ENCODE assay signal across 22 mouse cellular contexts in genomic region chrX:73969729-73970128, GRCm38 (mm10). TPM values are rescaled to one million over a fixed set of nuclear protein-coding genes. Genes with fewer than 3 reads are reported as not detected.
A peak's percentile ranks its signal among the peaks of the same experiment; 100 is the strongest.
DNase-seq lines count a peak whose midpoint lies in the region; ATAC-seq and TF ChIP-seq lines count a peak whose summit lies in the region.
"Had no signal": no experiment of that assay in that cellular context is flagged by ENCODE, and none has a peak within 500 bp of the region (broad histone marks: within the 10 kb centered on the region; RNA-seq: fewer than 3 reads in every experiment).

No protein-coding gene starts in this region.

- H3K9me3 ChIP-seq in liver, embryonic 11.5 days (ENCODE audit: control insufficient read depth, low read length): no peaks in the 10 kb centered on the region
- H3K9me3 ChIP-seq in liver, postnatal 0 days (ENCODE audit: low read length): no peaks in the 10 kb centered on the region
- H3K9me3 ChIP-seq in hindbrain, embryonic 10.5 days: no peaks in the 10 kb centered on the region
- H3K9me3 ChIP-seq: embryonic facial prominence, embryonic 15.5 days; heart, embryonic 10.5 days; hindbrain, embryonic 12.5 days; limb, embryonic 15.5 days; midbrain, embryonic 12.5 days had no signal

- peaks cover 9% of the 10 kb centered on the region for H3K27me3 ChIP-seq in liver, embryonic 11.5 days (replicated peaks; ENCODE audit: control insufficient read depth, insufficient read depth, low read length)
- no peaks in the 10 kb centered on the region for H3K27me3 ChIP-seq in liver, postnatal 0 days (ENCODE audit: insufficient read depth, low read length)
- H3K27me3 ChIP-seq in hindbrain, embryonic 10.5 days (ENCODE audit: insufficient read depth, poor library complexity, severe bottlenecking): no peaks in the 10 kb centered on the region; the same call in 1 of the 2 replicates
- H3K27me3 ChIP-seq: embryonic facial prominence, embryonic 15.5 days; hindbrain, embryonic 12.5 days; midbrain, embryonic 12.5 days had no signal

- peaks cover 6% of the 10 kb centered on the region for H3K4me1 ChIP-seq in liver, embryonic 11.5 days (replicated peaks; ENCODE audit: control insufficient read depth, insufficient read depth, low read length)
- peaks cover 9% of the 10 kb centered on the region for H3K4me1 ChIP-seq in liver, postnatal 0 days (ENCODE audit: insufficient read depth)
- peaks cover 7% of the 10 kb centered on the region for H3K4me1 ChIP-seq in hindbrain, embryonic 10.5 days (replicated peaks)
- H3K4me1 ChIP-seq: embryonic facial prominence, embryonic 15.5 days; hindbrain, embryonic 12.5 days; limb, embryonic 15.5 days had no signal

- peak; percentile 53 for ATAC-seq in liver, embryonic 11.5 days (replicated peaks; ENCODE audit: low FRiP score)
- ATAC-seq in liver, postnatal 0 days: no peak
- no peak for ATAC-seq in megakaryocyte progenitor cell, adult 5-6 weeks (replicated peaks; ENCODE audit: poor library complexity)
- ATAC-seq: intestine, postnatal 0 days had no signal

- peak overlapping the region; percentile 41 for H3K4me2 ChIP-seq in liver, embryonic 11.5 days
- H3K4me2 ChIP-seq in liver, postnatal 0 days (ENCODE audit: low read depth, low read length): peak overlapping the region; percentile 35; the same call in 1 of the 2 replicates
- H3K4me2 ChIP-seq: embryonic facial prominence, embryonic 15.5 days; hindbrain, embryonic 12.5 days; limb, embryonic 15.5 days; midbrain, embryonic 12.5 days had no signal

- WGBS in liver, embryonic 11.5 days: 49% methylated on average over 2 of the region's 2 CpGs
- 63% methylated on average over 2 of the region's 2 CpGs for WGBS in liver, postnatal 0 days (ENCODE audit: insufficient replicate concordance)
- WGBS in hindbrain, embryonic 10.5 days: 87% methylated on average over 2 of the region's 2 CpGs

- H3K36me3 ChIP-seq in liver, embryonic 11.5 days (ENCODE audit: control insufficient read depth, insufficient read depth, low read length): no peaks in the 10 kb centered on the region
- no peaks in the 10 kb centered on the region for H3K36me3 ChIP-seq in liver, postnatal 0 days (replicated peaks; ENCODE audit: insufficient read depth, low read length)
- peaks cover under 1% of the 10 kb centered on the region; the same call in 1 of the 2 replicates for H3K36me3 ChIP-seq in hindbrain, embryonic 10.5 days
- H3K36me3 ChIP-seq: embryonic facial prominence, embryonic 15.5 days; heart, embryonic 10.5 days; hindbrain, embryonic 12.5 days; limb, embryonic 15.5 days; midbrain, embryonic 12.5 days had no signal

- peak; percentile 86 for TF ChIP-seq EP300 in liver, postnatal 0 days (IDR thresholded peaks at IDR 0.05; ENCODE audit: low read depth)

- peak; percentile 9 for DNase-seq in cerebellum, adult 11-12 months
- no peak for DNase-seq in cerebellum, adult 11 months
- peak; percentile 65 for DNase-seq in c-Kit-positive CD71-positive TER-119-negative erythroid progenitor cells, embryonic 14.5 days (ENCODE audit: low read depth)
- DNase-seq in liver, embryonic 11.5 days (ENCODE audit: low spot score): no peak
- no peak for DNase-seq in liver, postnatal 0 days
- DNase-seq in hindbrain, embryonic 10.5 days (ENCODE audit: low spot score): no peak
- DNase-seq in gastrocnemius, postnatal 25 days: no peak
- DNase-seq: cerebellum, adult 9-11 months; gastrocnemius, adult 2 months; heart, postnatal 10 days; kidney, postnatal 4 days; left cerebral cortex, postnatal 4 days had no signal

- TF ChIP-seq CTCF in liver, postnatal 0 days (IDR thresholded peaks at IDR 0.05; ENCODE audit: low read depth): no peak

- H3K4me3 ChIP-seq in liver, embryonic 11.5 days (ENCODE audit: low read depth, low read length): no peak overlapping the region
- no peak overlapping the region for H3K4me3 ChIP-seq in liver, postnatal 0 days (ENCODE audit: low read depth, low read length)
- no peak overlapping the region for H3K4me3 ChIP-seq in hindbrain, embryonic 10.5 days
- H3K4me3 ChIP-seq: embryonic facial prominence, embryonic 15.5 days; gastrocnemius, adult 2 months; heart, embryonic 10.5 days; hindbrain, embryonic 12.5 days; left cerebral cortex, adult 2 months; limb, embryonic 15.5 days; midbrain, embryonic 12.5 days had no signal

- H3K9ac ChIP-seq in liver, embryonic 11.5 days (ENCODE audit: low read depth, low read length): no peak overlapping the region
- no peak overlapping the region; the same call in 1 of the 2 replicates for H3K9ac ChIP-seq in liver, postnatal 0 days (replicated peaks)
- H3K9ac ChIP-seq: embryonic facial prominence, embryonic 15.5 days; hindbrain, embryonic 12.5 days; limb, embryonic 15.5 days; midbrain, embryonic 12.5 days had no signal

- H3K27ac ChIP-seq in liver, embryonic 11.5 days (ENCODE audit: low read depth, low read length): peak overlapping the region; percentile 84
- H3K27ac ChIP-seq in liver, postnatal 0 days (ENCODE audit: low read depth): peak overlapping the region; percentile 99
- H3K27ac ChIP-seq in hindbrain, embryonic 10.5 days: no peak overlapping the region
- H3K27ac ChIP-seq: embryonic facial prominence, embryonic 15.5 days; gastrocnemius, adult 2 months; heart, embryonic 10.5 days; hindbrain, embryonic 12.5 days; left cerebral cortex, adult 2 months; limb, embryonic 15.5 days; macrophage; midbrain, embryonic 12.5 days; stomach, postnatal 0 days had no signal

RNA-seq across cellular contexts. Expression of gene Hcfc1, which starts 3.6 kb away (rescaled TPM):
- 68.6 and 72.8 TPM in 2 replicates for polyA plus RNA-seq in liver, embryonic 11.5 days (2014; fragmentation: Nextera tagmentation; extraction: Ambion mirVana)
- polyA plus RNA-seq in liver, postnatal 0 days (2015; fragmentation: Nextera tagmentation; extraction: Ambion mirVana): 14.6 and 16.4 TPM in 2 replicates
- polyA plus RNA-seq in hindbrain, embryonic 10.5 days (2016; fragmentation: Nextera tagmentation; extraction: Ambion mirVana): 77.2 and 77.7 TPM in 2 replicates
- 125 and 129 TPM in 2 replicates for total RNA-seq in megakaryocyte progenitor cell, adult 5-6 weeks (2015)
- total RNA-seq in megakaryocyte progenitor cell, adult 5-6 weeks (2017): 52.3 and 61.8 TPM in 2 replicates
- 10 to 100 TPM; 26.0 to 35.7 TPM for total RNA-seq in gastrocnemius, postnatal 25 days (2021)

RNA-seq across cellular contexts. Expression of gene Renbp, which starts 39.1 kb away (rescaled TPM):
- 30.3 and 32.5 TPM in 2 replicates for polyA plus RNA-seq in liver, embryonic 11.5 days (2014; fragmentation: Nextera tagmentation; extraction: Ambion mirVana)
- polyA plus RNA-seq in liver, postnatal 0 days (2015; fragmentation: Nextera tagmentation; extraction: Ambion mirVana): 22.3 and 22.6 TPM in 2 replicates
- 20.6 and 25.8 TPM in 2 replicates for polyA plus RNA-seq in hindbrain, embryonic 10.5 days (2016; fragmentation: Nextera tagmentation; extraction: Ambion mirVana)
- total RNA-seq in megakaryocyte progenitor cell, adult 5-6 weeks (2015): 7.5 and 7.6 TPM in 2 replicates
- total RNA-seq in megakaryocyte progenitor cell, adult 5-6 weeks (2017): 17.6 and 33.4 TPM in 2 replicates
- total RNA-seq in gastrocnemius, postnatal 25 days (2021): 1 to 10 TPM; 1.7 to 2.5 TPM

RNA-seq across cellular contexts. Expression of gene Naa10, which starts 48.0 kb away (rescaled TPM):
- 210 TPM in 2 replicates for polyA plus RNA-seq in liver, embryonic 11.5 days (2014; fragmentation: Nextera tagmentation; extraction: Ambion mirVana)
- 48.9 and 51.8 TPM in 2 replicates for polyA plus RNA-seq in liver, postnatal 0 days (2015; fragmentation: Nextera tagmentation; extraction: Ambion mirVana)
- 148 and 159 TPM in 2 replicates for polyA plus RNA-seq in hindbrain, embryonic 10.5 days (2016; fragmentation: Nextera tagmentation; extraction: Ambion mirVana)
- 115 and 125 TPM in 2 replicates for total RNA-seq in megakaryocyte progenitor cell, adult 5-6 weeks (2015)
- 169 and 186 TPM in 2 replicates for total RNA-seq in megakaryocyte progenitor cell, adult 5-6 weeks (2017)
- total RNA-seq in gastrocnemius, postnatal 25 days (2021): 10 to 100 TPM; 59.1 to 60.5 TPM

RNA-seq across cellular contexts. Expression of gene Arhgap4, which starts 48.1 kb away (rescaled TPM):
- polyA plus RNA-seq in liver, embryonic 11.5 days (2014; fragmentation: Nextera tagmentation; extraction: Ambion mirVana): 10.2 and 12.9 TPM in 2 replicates
- 5.1 and 5.2 TPM in 2 replicates for polyA plus RNA-seq in liver, postnatal 0 days (2015; fragmentation: Nextera tagmentation; extraction: Ambion mirVana)
- polyA plus RNA-seq in hindbrain, embryonic 10.5 days (2016; fragmentation: Nextera tagmentation; extraction: Ambion mirVana): 2.2 TPM in 2 replicates
- total RNA-seq in megakaryocyte progenitor cell, adult 5-6 weeks (2015): 21.8 and 25.2 TPM in 2 replicates
- total RNA-seq in megakaryocyte progenitor cell, adult 5-6 weeks (2017): 39.2 and 40.1 TPM in 2 replicates
- 1 to 10 TPM in 1 of 2 experiments, under 1 TPM in 1; 0.41 to 1.6 TPM for total RNA-seq in gastrocnemius, postnatal 25 days (2021)

RNA-seq across cellular contexts. Expression of gene Irak1, which starts 54.0 kb away (rescaled TPM):
- 51.8 and 61.0 TPM in 2 replicates for polyA plus RNA-seq in liver, embryonic 11.5 days (2014; fragmentation: Nextera tagmentation; extraction: Ambion mirVana)
- polyA plus RNA-seq in liver, postnatal 0 days (2015; fragmentation: Nextera tagmentation; extraction: Ambion mirVana): 17.9 and 18.7 TPM in 2 replicates
- polyA plus RNA-seq in hindbrain, embryonic 10.5 days (2016; fragmentation: Nextera tagmentation; extraction: Ambion mirVana): 53.3 and 60.6 TPM in 2 replicates
- total RNA-seq in megakaryocyte progenitor cell, adult 5-6 weeks (2015): 74.6 and 83.9 TPM in 2 replicates
- 53.9 and 57.1 TPM in 2 replicates for total RNA-seq in megakaryocyte progenitor cell, adult 5-6 weeks (2017)
- total RNA-seq in gastrocnemius, postnatal 25 days (2021): 10 to 100 TPM; 37.4 to 40.6 TPM

Comparison
In these comparisons a context has a peak if more than half of its experiments do, and no peak if none do; other contexts are left out.
1. DNase-seq: peak in cerebellum, adult 11-12 months (single experiment) and c-Kit-positive CD71-positive TER-119-negative erythroid progenitor cells, embryonic 14.5 days (single experiment); none in cerebellum, adult 11 months (single experiment), liver, embryonic 11.5 days (single experiment), liver, postnatal 0 days (single experiment), hindbrain, embryonic 10.5 days (single experiment) and gastrocnemius, postnatal 25 days (single experiment).